Mouse (Mus musculus): ENCODE measurements around the gene Dennd1b. TPM values are rescaled to one million over a fixed set of nuclear protein-coding genes. Genes with fewer than 3 reads are reported as not detected.
A peak's percentile ranks its signal among the peaks of the same experiment; 100 is the strongest.

The Dennd1b gene
- total RNA-seq, 2 experiments from 2014 or later: 50.2 to 51.4 TPM

- DNase-seq: no peak
Observed at GRCm38 (mm10) chr1:139203026-139203425, 239.8 kb downstream of the Dennd1b start.

- DNase-seq: no peak
Observed at GRCm38 (mm10) chr1:139206259-139206658, 243.0 kb downstream of the Dennd1b start.

GRCm38 (mm10) chr1:139209796-139210195, 246.6 kb downstream of the Dennd1b start:
- peak in 1 of 2 experiments; percentile 23 for DNase-seq

- DNase-seq: no peak
Observed at GRCm38 (mm10) chr1:139210505-139210904, 247.3 kb downstream of the Dennd1b start.

GRCm38 (mm10) chr1:139215311-139215710, 252.1 kb downstream of the Dennd1b start:
- no peak for DNase-seq

GRCm38 (mm10) chr1:139223804-139224203, 260.6 kb downstream of the Dennd1b start:
- no peak for DNase-seq

- no peak for DNase-seq
Observed at GRCm38 (mm10) chr1:139224309-139224949, 261.2 kb downstream of the Dennd1b start.

Other genes with a start within 250 kb of the Dennd1b start
- 10 to 100 TPM; 14.8 to 15.0 TPM for gene Lhx9, start 114.9 kb upstream of the Dennd1b start, total RNA-seq (2021)
- gene 2310009B15Rik, start 106.6 kb upstream of the Dennd1b start, total RNA-seq (2021): 10 to 100 TPM; 22.6 to 22.9 TPM

All from layer of hippocampus, postnatal 36 days (tissue).